Mouse (Mus musculus): ENCODE data around the gene B230217C12Rik. TPM values are rescaled to one million over a fixed set of nuclear protein-coding genes. Genes with fewer than 3 reads are reported as not detected.

B230217C12Rik gene
- total RNA-seq, 1 experiment from 2014 or later: 5.5 TPM

DNA sequence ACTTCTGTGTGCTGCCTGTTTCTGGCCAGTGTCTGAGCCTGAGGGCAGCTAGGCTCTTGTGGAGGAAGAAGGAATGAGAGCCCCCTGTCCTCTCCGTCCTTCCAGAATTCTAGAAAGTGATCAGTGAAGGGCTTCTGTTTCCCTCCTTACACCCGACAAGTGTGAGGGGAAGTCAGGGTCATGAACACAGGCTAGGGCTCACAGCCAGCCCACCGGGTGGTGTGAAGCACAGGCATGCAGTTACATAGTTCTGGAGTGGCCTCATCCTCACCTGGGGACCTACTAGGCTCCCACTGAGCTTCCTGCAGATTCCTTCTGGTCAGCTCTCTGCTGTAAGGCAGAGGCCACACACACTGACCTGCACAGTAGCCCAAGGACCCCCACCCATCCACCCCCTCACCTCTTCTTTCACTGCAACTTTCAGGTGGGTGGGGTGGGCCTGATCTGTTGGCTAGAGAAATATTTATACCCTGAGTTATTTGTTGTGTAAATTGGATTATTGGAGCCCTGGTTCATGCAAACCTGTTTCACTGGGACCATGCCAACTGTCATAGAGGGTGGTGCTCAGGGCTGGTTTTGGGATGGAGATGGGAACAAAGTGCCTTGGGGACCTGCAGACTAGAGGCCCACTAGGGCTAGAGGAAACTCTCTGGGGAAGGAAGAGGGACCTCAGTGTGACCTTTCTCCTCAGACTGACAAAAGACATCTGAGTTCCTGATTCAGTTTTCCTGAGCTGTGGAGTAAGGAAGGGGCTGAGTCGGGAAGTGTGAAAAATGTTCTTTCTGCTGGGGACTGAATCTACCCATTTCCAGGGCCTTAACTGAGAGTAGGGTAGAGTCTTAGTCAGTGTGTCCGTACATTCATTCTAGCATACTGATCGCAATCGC is 31.1 kb upstream of the B230217C12Rik start:
- no peak for DNase-seq

DNA sequence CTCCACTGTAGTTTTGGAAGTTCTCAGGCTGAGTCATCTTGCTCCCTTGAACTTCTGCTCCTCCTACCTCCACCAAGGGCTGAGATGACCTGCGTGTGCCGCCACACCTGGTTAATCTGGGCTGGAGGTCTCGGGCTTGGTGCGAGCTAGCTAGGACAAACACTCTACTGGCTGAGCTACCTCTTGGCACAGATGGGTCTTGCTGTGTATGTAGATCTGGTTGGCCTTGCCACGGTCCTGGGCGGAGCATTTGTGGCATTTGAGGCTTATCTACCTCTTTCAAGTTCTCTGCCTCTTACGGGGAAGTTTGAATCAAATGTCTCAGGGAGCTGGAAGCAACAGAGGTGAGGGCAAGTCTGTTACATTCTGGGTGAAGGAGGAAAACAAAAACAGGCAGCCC is 30.2 kb upstream of the B230217C12Rik start:
- no peak for DNase-seq

DNA sequence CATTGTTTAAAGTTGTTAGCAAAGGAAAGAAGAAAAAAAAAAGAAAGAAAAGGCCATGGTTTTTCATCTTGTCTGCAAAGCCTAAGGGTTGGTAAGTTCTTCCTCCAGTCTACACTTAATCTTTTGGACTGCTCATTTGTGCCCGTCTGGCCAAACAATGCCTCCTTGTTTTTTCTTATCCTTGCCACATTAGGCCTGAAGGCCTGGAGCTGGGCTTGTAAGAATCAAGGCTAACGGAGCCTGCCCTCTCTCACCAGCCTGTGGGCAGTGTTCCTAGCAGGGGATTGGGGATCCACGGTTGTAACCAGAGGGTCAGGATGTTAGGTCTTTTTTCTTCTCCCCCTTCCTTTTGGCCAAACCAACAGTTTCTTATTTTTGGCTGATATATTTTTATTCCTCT is 29.6 kb upstream of the B230217C12Rik start:
- no peak for DNase-seq

DNA sequence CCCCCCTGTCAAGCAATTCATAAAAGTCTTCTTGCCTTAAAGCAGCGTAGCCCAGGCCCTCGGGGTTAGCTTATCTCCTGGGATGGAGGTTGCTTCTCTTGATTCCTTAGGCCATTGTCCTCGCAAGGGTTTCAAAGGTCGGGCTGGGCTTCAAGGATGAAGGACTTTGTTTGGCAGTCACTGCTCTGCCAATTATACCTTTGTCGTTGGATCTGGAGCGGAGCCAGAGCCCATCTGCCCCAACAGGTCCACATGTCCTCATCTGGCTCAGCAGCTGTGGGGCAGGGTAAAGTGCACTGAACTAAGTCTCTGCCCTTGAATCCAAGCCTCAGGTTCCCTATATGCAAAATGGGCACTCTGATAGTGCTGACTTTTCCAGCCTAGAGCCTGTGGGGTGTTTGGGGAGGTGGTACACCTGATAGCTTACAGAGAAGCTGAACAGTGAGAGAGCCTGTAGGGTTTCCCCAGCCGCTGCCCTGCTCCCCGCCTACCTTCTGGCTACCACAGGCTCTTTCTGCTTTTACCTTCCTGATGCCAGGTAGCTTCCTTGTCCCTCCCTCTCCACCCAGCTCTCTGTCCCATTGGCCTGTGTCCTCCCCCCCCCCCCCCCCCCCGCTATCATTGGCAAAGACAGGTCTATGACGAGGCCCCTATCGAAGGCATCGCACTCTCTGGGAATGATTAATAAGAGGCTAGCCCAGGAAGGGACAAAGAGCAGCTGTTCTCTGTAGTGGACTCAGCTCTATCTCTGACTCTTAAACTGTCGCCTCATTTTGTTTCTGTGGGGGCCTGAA is 28.8 kb upstream of the B230217C12Rik start:
- DNase-seq: no peak

DNA sequence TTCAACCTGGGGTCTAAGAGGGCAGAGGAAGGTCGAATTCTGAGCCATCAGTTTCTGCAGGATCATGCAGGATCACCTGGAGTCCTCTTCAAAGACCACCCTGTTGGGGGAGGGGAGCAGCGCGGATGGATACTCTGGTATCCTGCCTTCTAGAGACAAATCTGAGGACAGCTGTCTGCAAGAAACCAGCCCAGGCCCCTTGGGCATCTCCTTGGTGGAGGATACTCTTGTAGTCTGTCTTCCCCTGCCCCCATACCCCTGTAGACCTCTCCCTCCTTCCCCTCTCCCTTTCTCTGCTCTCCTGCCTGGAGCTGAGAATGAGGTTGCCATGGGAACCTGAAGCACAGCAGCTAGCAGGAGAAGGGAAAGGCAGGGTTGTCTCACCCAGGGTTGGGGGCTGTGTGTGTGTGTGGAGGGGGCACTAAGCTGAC is 28.1 kb upstream of the B230217C12Rik start:
- no peak for DNase-seq

DNA sequence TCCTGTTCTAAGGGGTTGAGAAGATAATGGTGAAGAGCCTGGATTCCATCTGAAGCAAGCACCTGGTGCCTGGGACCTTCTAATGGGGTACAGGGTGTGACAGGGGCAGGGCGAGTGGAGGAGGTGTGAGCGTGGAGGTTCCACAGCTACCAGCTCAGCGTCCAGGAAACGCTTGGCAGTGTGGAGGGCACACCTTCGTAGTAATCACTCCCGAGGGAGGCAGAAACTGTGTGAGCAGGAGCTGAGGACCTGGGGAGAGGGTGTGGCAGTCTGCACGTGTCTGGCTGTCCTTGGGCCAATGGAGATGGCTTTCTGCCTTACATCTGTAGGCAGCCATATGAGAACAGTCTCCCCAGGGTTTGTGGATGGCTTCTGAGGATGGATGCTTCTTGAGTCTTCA is 27.5 kb upstream of the B230217C12Rik start:
- no peak for DNase-seq

DNA sequence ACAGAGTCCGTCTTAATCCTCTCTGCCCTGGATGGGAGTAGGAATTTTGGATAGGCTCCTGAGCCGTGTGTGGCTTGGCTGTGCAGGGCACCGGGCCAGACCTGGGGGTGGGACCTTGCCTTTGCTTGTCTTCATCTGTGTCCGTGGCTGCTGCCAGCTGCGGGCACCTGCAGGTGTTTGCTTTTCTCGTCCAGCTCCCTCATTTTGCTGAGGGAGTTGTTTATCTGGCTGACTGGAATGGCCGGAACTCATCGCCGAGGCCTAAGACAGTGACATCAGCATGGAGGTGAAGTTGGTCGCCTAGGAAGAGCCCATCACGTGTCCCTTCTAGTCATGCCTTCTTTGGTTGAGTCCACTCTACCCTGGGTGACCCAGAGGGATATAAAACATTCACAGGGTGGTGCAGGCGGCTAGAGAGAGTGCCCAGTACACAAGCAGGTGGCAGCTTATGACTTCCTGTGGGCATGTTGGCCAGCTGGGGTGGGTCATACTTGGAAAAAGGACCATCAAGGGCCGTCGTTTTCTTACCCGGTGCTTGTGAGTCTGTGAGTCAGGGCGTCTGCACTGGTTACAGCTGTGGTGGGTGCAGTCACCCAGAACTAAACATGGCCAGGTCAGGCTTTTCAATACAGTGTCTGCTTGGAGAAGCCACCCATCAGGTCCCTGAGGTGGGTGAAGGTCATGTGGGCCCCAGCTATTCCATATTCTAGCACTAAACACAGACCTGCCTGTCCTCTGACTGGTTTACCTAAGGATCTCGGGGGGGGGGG is 26.6 kb upstream of the B230217C12Rik start:
- DNase-seq: no peak

DNA sequence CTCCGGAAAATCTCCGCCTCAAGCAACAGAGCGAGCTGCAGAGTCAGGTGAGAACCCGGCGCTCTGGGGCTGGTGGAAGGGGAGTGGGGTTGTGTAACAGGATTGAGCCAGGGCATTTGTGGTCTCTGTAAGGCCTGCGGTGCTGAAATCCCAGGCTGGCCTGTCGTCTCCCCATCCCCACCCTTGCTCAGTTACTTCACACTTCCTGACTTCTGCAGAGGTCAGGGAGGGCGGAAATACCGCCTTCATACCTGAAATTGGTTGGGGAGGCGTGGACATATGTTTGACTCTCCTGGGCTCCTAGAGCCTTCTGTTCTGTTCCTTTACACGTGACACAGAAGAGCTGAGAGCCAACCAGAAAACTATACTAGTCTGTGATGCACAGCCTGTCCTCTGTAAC is 24.8 kb upstream of the B230217C12Rik start:
- DNase-seq: no peak

DNA sequence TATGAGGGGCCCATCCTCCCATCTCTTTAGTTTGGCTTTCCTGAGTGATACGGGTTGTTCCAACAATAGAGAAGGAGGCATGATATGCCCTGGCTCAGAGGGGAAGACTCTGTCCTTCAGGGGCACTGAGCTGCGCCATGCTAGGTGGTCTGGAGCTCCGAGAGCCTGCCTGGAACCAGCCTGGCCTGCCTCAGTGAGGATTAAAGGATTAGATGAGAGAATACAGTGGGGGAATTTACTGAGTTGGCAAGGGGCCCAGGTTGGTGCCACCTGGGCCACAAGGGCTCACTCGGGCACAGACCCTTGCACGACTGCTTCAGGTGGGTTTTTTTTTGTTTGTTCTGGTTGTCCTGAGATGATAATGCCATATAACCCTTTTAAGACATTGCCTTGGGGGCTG is 24.4 kb upstream of the B230217C12Rik start:
- no peak for DNase-seq

DNA sequence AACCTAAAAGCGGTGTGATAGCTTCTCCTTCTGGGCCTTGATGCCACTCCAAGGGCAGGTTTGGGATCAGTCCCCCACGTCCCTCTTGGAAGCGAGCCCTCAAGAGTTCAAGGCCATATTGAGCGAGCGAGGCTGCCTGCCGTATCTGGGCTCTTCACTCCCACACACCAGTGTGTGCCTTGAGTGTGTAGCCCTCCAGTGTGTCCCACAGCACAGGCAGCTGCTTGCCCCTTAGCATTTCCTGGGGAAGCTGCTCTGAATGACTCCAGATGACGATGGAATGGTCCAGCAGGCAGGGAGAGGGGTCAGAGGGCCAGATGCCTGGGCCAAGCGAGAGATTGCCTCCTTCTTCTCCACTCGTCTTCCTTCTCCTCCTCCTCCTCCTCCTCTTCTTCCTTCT is 23.7 kb upstream of the B230217C12Rik start:
- DNase-seq: no peak

DNA sequence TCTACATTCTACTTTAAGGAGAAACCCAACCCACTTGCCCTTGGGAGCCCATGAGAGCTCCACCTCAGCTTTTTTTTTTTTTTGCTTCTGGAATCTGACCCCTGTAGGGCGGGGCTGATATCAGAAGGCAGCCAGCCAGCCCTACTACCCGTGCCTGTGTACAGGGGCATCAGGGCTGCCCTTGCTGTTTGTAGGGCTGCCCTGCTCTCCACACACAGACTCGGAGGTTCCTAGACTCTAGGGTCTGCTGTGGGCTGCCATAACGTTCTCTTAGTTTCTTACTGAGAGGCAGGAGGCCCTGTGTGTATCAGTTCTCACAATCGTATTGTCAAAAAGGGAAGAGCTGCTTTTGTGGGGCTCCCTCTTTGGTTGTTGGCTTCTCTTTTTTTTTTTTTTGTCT is 23.2 kb upstream of the B230217C12Rik start:
- no peak for DNase-seq

DNA sequence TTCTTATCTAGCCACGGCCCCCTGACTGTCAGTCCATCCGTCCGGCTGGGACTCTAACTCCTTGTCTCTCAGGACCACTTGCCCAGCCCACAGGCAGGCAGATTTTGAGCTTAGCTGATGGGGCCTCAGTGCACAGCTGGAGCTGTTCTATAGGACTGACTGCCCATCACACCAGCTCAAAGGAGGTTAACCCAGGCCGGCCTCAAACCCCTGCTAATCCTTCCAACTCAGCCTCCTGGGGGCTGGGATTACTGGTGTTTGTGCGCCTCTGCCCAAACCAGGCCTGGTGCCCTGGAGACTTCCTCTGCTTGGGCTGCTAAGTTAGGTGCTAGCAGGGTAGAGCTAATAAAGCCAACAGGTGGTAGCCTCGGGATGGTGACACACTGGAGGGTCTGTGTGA is 22.6 kb upstream of the B230217C12Rik start:
- DNase-seq: no peak

DNA sequence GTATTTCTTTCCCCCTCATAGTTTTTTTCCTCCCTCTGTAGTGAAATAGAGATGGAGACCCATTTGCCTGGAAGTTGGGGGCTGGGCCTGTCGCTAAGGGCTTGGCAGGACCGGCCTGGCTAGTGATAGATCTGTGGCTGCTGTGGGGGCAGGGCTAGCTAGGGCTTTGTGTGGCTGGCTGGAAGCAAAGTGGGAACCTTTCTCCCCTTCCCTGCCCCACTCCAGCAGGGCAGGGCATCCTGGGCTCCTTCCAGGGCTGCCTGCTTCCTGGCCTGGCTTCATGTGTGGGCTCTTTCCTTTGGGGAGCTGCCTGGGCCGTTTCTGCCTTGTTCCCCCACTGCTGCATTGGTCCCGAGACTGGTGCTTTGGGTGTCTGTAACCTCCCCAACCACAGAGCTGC is 22.0 kb upstream of the B230217C12Rik start:
- DNase-seq: no peak

DNA sequence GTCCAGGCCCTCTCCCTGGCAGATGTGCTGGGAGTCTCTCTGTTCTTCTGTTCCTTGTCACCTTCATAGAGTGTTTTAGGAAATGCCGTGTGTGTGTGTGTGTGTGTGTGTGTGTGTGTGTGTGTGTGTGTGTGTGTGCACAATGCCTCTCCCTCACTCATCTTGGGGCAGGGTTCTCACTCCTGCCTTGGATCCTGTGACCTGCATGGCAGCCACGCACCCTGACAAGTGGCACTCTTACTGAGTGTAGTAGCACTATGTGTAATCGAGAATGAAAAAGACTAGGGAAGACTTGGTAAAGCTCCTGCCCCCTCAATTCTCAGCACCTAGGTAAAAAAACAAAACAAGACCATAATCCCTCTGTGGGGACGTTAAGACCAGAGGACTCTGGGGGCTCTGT is 21.5 kb upstream of the B230217C12Rik start:
- DNase-seq: no peak

DNA sequence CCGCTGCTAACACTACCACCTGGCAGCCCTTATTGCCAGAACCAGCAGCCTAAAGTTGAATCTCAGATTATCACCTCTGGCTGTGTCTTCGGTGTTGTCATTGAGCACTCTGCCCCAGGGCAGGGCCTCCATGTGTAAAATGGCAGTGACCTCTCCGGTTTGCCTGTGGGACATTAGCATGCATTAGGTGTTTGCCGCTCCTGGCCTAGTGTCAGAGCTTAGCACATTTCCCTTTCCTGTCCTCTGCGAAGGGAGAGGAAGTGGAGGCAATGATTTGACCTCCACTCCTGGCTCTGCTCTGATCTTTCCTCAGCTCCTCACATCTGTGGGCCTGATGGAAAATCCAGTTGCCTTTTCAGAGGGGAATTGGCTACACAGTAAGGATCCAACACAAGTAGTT is 20.7 kb upstream of the B230217C12Rik start:
- no peak for DNase-seq

DNA sequence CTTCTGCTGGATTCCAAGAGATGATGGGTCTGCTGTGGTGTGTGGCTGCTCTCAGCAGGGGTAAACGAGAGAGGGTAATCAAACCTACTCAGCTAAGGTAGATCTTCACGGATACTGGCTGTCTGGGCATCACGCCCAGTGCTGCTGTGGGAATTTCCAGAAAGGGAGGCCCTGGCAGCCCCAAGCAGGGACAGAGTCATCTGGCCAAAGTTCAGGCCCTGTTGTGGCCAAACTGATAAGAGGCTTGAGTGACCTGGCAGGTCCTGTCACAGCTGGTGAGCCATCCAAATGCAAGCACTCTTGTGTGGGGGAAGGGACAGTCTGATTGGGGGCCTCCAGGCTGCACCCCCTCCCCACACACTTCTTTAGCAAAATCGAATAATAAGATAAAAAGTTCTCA is 19.7 kb upstream of the B230217C12Rik start:
- peak; percentile 87 for DNase-seq

DNA sequence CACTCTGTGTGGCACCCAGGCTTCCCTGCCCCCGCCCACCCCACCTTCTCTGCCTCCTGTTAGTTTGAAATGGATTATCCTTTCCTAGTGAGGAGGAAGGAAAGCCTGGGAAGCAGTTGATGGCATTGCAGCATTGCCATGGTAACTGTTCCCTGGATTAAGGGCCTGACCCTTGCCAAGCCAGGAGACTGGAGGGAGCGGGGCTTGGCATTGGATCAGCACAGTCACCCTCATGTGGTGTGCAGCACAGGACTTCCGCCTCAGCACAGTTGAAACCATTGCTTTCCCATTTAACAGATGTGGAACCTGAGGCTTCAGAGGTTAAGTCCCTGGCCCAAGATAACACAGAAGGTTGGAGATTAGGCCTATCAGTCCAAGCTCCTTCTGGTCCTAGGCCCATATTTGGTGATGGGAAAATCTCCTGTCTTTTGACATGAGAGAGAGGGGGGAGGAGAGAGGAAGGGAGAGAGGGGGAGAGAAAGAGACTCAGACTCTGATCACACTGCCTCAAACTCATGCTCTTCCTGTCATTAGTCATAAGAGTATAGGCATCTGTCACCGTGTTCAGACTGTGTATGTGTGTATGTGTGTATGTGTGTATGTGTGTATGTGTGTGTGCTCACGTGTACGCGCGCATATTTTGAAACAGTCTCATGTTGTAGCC is 19.0 kb upstream of the B230217C12Rik start:
- DNase-seq: no peak

DNA sequence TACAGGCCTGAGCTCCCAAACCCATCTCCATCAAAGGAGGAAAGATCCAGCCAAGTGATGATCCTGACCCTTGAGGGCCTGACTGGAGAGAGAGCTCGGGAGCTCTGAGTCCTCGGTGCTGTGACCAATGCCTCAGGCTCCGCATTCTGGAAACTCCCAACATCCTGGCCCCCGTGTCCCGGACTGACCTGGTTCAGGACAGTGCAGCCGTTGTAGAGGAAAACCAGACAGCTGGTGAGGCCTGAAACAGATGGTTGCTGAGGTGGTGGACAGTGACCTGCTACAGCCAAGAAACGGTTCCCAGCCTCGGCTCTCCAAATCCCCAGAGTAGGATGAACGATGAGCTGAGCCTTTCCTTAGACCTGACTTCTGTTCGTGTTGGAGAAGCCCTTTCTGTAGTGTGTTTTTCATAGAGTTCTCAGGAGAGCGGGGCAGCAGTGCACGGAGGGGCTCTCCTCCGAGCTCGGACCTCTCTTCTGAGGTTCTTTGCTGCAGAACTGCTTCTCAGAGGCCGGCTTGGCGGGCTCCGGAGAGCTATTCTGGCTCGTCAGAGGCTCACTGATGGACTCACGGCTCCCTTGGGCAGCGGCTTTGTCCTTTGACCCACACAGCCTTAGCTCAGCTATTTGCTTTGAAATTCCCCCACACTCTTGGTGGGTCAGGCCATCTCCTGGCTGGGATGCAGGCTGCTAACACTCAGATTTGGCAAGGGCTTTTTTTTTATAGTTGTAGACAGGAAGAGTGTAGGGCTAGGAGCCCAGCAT is 17.6 kb upstream of the B230217C12Rik start:
- DNase-seq: no peak

DNA sequence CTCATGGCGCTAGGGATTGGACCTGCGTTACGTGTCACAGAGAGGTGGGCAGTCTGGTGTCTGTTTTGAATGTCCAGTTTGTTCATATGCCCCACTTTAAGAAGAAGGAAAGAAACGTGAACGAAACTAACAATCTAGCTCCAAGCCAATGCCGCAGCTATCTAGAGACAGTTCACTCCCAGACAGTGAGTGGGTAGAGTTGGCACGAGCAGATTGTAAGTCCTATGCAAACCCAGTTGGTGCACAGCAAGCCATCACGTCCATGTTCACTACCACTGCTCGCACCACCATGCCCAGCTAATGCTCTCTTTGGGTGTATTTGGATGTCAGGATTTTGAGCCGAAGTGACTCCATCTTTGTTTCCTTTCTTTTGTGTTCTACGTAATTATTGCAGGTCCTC is 16.4 kb upstream of the B230217C12Rik start:
- DNase-seq: no peak

DNA sequence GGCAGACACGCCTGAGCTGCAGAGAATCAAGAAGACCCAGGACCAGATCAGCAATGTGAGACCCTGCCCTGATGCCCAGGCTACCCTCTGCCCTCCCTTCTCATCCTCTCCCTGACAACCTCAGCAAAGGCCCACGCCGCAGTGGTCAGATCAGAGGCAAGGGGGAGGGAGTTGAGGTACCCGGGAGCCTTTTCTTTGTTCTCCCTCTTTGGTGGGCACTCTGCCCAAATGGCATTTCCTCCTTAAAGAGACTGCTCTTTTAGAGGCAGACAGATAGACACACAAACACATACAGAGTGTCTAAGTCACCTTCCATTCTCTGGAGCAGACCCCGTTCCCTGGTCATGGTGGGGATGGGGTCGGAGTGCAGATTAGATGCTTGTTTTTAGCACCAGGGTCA is 15.7 kb upstream of the B230217C12Rik start:
- no peak for DNase-seq

DNA sequence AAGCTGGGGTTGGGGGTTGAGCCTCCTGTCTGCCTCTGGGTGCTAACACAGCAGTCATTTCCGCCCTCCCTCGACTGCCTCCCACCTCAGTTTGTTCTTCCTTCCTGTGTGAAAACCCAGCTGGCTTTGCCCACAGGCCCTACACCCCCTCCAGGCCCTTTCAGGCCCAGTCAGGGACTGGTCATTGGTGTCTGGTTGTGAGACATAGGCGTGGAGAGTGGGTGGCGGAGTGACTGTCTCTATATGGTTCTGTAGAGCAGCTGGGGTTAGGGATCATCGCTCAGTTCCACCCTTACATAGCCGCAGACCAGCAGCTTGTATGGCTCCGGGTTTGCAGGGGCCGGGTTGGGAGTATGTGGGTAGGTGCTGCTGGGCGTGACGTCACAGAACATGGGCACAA is 15.3 kb upstream of the B230217C12Rik start:
- no peak for DNase-seq

Measured in adrenal gland, postnatal 25 days (tissue).